Mouse (Mus musculus) ES-Bruce4 (cell line): ENCODE results near the gene Olfr325.

Source experiments
- CTCF ChIP-seq: IDR thresholded peaks from one replicate; pipeline ENCODE4 v1.8.1; 2011; ENCODE audit warnings: low read depth, low read length
- POLR2A ChIP-seq: IDR thresholded peaks from one replicate; pipeline ENCODE4 v1.8.1; 2011; ENCODE audit warnings: low read length; ENCODE audit not compliant: insufficient read depth

- no peak for TF ChIP-seq CTCF
- TF ChIP-seq POLR2A = no peak
Measured at GRCm38 (mm10) chr11:58602062-58602461, 24.5 kb downstream of the Olfr325 start.
